Mouse (Mus musculus): ENCODE measurements around the gene Mroh7.

The Mroh7 gene

GRCm38 (mm10) chr4:106699989-106700388, 30.7 kb downstream of the Mroh7 start:
- DNase-seq (ENCODE audit: low read depth, low spot score), result no peak

GRCm38 (mm10) chr4:106693841-106694430, 36.8 kb downstream of the Mroh7 start:
- DNase-seq (ENCODE audit: low read depth, low spot score), result no peak

GRCm38 (mm10) chr4:106688636-106689296, 42.0 kb downstream of the Mroh7 start:
- DNase-seq (ENCODE audit: low read depth, low spot score), result no peak

- no peak for DNase-seq (ENCODE audit: low read depth, low spot score)
Observed at GRCm38 (mm10) chr4:106680955-106681354, 49.8 kb downstream of the Mroh7 start.

GRCm38 (mm10) chr4:106679152-106679551, 51.6 kb downstream of the Mroh7 start:
- no peak for DNase-seq (ENCODE audit: low read depth, low spot score)

- DNase-seq (ENCODE audit: low read depth, low spot score), result peak; percentile 66
Observed at GRCm38 (mm10) chr4:106678442-106679118, 52.1 kb downstream of the Mroh7 start, which contains the start of gene Ttc4. Ttc4 (minus strand) TSS chr4:106678944.

GRCm38 (mm10) chr4:106676749-106677148, 54.0 kb downstream of the Mroh7 start:
- DNase-seq (ENCODE audit: low read depth, low spot score), result no peak

GRCm38 (mm10) chr4:106666546-106666945, 64.2 kb downstream of the Mroh7 start:
- DNase-seq (ENCODE audit: low read depth, low spot score), result no peak

- no peak for DNase-seq (ENCODE audit: low read depth, low spot score)
Observed at GRCm38 (mm10) chr4:106665673-106666072, 65.1 kb downstream of the Mroh7 start.

GRCm38 (mm10) chr4:106665269-106665668, 65.5 kb downstream of the Mroh7 start:
- DNase-seq (ENCODE audit: low read depth, low spot score), result no peak

- DNase-seq (ENCODE audit: low read depth, low spot score), result no peak
Observed at GRCm38 (mm10) chr4:106664697-106665096, 66.0 kb downstream of the Mroh7 start.

GRCm38 (mm10) chr4:106663956-106664470, 66.7 kb downstream of the Mroh7 start:
- DNase-seq (ENCODE audit: low read depth, low spot score), result no peak

- DNase-seq (ENCODE audit: low read depth, low spot score), result no peak
Observed at GRCm38 (mm10) chr4:106655681-106656080, 75.0 kb downstream of the Mroh7 start.

- DNase-seq (ENCODE audit: low read depth, low spot score), result no peak
Observed at GRCm38 (mm10) chr4:106653051-106653450, 77.7 kb downstream of the Mroh7 start.

GRCm38 (mm10) chr4:106652546-106652945, 78.2 kb downstream of the Mroh7 start:
- DNase-seq (ENCODE audit: low read depth, low spot score), result no peak

GRCm38 (mm10) chr4:106650833-106651527, 79.7 kb downstream of the Mroh7 start, which contains the start of gene Pars2:
Pars2 (plus strand) TSS chr4:106651069.
- DNase-seq (ENCODE audit: low read depth, low spot score), result peak; percentile 96

GRCm38 (mm10) chr4:106647137-106647536, 83.6 kb downstream of the Mroh7 start:
- DNase-seq (ENCODE audit: low read depth, low spot score), result no peak

GRCm38 (mm10) chr4:106645797-106646196, 84.9 kb downstream of the Mroh7 start:
- DNase-seq (ENCODE audit: low read depth, low spot score), result no peak

- no peak for DNase-seq (ENCODE audit: low read depth, low spot score)
Observed at GRCm38 (mm10) chr4:106644218-106644610, 86.5 kb downstream of the Mroh7 start.

GRCm38 (mm10) chr4:106643483-106644217, 87.1 kb downstream of the Mroh7 start:
- DNase-seq (ENCODE audit: low read depth, low spot score), result no peak

- no peak for DNase-seq (ENCODE audit: low read depth, low spot score)
Observed at GRCm38 (mm10) chr4:106634086-106634479, 96.6 kb downstream of the Mroh7 start.

All from brain, embryonic 18.5 days (tissue).